Mouse (Mus musculus): ENCODE measurements around the gene Bend6. TPM values are rescaled to one million over a fixed set of nuclear protein-coding genes. Genes with fewer than 3 reads are reported as not detected.
"Not testable (repeated sequence)": the region's sequence is repeated elsewhere in the genome, so short reads cannot be mapped to it uniquely, and the experiment has no call there.

Gene Bend6
- total RNA-seq, 4 experiments from 2014 or later: 1.2 to 2.4 (median 1.4) TPM

DNA sequence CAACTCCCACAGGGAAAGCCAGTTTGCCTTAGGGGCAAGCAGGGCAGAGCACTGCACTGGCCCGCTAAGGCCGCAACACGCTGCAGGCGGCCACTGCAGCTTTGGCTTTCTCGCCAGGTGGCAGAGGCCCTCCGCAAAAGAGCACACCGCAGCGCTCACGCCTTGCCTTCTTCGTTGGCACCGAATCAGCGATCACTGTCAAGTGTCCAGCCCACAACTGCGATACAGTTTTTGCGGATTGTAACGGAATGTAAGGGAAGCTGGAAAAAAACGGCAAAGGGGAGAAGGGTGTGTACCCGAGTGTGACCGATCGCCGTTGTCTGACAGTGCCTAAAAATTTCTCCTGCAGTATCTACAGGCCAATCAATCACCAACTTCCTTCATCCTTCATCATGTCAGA lies 689 bp downstream of the Bend6 start:
- no peak for DNase-seq

DNA sequence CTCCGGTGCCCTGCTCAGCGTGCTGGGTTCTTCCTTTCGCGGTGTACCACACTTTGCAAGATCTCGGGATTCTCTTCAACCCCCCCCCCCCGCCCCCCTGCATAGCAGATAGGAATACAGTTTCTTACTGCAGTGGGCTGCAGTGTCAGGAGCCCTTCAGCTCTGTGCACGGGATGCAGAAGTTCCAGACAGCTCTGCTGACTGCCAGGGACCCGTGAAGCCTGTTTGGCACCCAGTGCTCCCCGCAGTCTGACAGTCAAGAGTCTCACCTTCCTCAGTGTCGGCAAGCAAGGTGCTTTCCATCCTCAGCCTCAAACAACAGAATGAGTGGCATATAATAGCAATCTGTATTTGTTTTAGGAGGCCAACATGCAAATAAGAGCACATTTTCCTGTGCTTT lies 1.4 kb downstream of the Bend6 start:
- no peak for DNase-seq

DNA sequence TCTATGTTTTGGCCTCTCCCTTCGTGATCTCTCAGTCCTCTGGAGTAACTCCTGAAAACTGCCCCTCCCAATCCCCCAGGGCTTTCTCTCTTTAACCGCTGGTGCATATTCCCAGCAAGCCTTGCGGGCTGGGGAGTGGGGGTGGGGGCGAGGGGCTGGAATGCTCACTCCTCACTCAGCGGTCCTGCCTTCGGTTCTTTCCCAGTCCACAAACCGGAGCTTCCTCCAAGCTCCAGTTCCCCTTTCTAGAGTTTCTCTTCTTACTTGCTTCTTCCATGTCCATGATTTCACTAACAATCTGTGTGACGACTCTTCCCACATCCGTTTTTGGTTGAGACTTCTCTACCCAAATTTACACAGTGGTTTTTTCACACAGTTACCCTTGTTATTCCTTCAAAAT lies 4.0 kb downstream of the Bend6 start:
- DNase-seq: no peak

DNA sequence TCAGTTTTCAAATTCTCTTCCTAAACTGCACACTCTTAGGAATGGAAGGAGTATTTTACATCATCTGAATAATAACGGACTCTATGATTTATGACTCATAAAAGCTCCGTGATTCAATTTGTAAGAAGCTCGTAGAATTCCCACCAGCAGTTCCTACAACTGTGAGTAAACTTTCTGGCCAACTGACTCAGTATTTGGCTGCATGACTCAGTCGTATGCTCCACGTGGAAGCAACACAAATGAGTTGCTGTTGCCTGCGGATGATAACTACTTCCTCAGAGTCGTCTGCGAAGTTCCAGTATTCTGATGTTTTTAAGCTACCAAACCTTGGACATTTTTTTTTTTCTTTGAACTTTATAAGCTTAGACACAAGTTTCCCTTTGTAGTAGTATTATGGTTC lies 7.4 kb downstream of the Bend6 start:
- DNase-seq: no peak

DNA sequence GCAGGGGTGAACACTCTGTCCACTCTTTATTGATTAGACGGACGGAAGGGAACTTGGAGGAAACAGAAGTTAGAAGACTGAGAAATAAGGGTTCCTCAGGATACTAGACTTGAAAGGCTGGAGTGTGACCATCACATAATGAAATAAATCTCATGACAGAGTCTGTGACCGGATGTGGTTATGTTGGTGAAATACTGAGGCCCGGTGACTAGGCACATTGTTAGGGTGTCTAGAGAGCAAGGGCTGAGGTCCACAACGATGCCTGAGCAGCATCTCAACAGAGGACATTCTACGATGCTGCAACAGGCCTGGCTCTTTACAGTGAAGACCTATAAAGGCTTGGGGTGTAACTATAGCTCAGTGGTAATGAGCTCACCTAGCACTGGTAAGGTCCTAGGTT lies 9.2 kb downstream of the Bend6 start:
- DNase-seq: no peak

DNA sequence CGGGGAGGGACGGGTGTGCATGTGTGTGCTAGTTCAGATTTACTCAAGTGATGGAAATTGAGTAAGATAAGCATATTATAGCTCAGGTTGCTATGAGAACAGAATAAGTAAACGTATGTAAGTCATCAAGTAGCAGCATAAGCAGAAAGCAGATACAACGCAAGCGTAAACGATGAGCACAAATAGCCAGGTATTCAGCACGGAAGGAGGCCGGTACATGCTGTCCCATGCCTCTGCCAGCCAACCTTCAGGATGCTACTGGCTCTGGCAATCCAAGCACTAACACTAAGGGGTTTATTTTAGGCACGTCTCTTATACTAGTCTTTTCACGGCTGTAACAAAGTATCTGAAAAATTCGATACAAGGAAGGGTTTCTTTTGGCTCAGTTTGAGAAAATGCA lies 10.2 kb downstream of the Bend6 start:
- DNase-seq: no peak

DNA sequence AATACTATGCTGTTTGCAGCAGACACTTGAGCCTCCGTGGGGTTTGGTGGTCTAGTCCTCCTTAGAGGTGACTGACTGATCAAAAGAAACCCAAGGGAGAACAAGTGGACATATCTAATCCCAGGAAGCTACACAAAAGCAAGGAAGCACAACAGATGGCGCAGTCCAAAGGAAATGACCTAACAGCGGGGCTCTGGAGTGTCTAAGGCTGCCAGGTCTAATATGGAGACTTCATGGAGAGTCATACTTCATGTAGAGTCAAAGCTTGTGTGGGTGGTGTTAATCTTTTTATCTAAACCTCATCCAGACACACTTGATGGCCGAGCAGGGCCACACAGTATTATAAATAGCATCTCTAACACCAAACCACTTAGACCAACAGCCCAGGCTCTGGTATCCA lies 10.9 kb downstream of the Bend6 start:
- DNase-seq: no peak

DNA sequence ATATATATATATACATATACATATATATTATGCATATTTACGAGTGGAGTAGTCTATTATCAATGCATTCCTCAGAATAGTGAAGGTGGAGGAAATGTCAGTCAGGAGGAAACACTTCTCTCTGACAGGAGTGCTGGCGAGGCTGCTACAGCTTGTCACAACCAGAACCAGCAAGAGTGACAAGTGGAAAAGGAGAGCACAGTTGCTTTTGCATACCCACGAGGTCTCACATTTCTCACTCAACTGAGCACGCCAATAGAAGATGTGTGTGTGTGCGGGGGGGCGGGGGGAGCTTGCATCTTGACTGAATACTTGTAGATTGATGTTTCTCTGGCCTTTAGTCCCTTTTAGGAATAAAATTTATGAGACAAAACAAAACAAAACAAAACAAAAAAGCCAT lies 11.5 kb downstream of the Bend6 start:
- no peak for DNase-seq

DNA sequence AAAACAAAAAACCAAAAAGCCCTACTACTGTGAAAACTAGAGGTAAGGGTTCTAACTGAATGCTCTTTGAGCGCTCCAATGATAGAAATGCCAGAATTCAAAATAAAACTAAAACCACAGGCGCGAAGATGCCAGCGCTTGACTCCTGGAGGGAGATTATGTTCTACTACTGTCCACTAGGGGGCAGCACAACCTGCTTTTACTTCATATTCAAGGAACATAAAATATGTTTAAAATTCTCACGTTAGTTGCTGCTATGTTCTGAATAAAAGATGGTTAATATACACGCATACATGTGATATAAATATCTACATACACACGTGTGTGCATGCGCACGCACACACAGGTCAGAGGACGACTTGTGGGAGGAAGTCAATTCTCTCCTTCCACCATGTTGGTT lies 14.8 kb downstream of the Bend6 start:
- no peak for DNase-seq

DNA sequence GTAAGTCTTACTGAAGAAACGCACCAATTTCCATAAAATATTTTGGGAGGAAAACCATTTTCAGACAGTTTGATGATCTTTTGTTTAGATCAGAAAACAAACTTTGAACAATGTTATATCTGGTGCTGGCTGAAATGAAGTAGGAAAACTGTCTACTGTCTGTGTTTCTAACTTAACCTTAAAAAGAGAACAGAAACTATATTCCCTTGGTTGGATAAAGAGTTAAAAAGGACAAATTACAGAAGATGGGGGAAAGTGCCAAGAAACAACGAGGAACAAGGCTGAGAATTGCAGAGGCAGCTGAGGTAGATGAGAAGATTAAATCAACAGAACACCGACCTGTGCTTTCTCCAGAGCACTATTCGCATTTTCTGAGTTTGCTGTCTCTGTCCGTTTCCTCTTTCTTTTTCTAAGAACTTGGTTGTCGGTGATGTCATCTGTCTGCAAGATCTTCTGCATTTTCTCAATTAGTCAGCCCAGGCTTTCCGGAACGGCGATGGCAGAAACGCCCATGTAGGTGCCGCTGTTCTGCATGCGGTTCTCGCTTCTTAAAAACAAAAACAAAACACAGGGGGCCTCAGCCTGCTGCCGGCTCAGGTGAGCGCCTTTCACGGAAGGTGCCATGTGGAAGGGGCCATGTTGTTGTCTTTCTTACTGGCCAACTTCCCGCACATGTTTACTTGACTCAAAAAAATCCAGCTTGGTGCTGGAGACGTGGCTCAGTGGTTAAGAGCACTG lies 24.3 kb downstream of the Bend6 start:
- DNase-seq: peak; percentile 24

DNA sequence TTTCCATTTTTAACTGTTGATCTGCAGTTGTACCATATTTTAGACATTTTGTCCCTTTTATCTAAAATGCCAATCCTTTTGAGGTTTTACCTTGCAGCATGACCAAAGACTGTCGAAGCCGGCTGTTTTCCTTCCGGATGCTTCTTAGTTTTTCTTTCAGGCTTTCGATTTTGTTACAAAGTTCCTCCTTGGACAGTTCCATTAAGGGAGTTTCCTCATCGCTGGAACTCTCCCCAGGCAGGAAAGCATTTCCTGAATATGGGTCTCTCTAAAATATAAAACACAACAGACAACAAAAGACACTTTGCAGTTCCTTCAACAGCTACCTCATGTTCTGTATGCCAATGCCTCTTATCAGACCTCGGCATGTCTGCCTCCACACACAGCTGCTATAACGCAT lies 29.4 kb downstream of the Bend6 start:
- no peak for DNase-seq

DNA sequence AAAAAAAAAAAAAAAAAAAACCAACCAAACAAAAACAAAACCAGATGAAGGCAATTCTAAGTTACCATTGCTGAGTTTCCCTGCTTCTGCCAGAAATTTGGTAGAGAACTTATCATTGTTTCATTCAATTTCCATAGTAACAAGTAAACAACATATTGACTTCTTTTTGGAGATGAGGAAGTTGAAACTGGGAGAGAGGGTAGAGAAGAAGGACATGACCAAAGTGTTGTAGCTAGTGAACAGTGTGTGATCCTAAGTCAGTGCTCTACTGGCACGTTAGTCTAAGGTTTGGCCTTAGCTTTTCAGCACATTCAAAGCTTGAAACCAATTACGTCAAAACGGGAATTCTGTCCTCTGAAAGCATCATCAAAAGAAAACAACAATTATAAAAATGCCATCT lies 31.2 kb downstream of the Bend6 start:
- no peak for DNase-seq

DNA sequence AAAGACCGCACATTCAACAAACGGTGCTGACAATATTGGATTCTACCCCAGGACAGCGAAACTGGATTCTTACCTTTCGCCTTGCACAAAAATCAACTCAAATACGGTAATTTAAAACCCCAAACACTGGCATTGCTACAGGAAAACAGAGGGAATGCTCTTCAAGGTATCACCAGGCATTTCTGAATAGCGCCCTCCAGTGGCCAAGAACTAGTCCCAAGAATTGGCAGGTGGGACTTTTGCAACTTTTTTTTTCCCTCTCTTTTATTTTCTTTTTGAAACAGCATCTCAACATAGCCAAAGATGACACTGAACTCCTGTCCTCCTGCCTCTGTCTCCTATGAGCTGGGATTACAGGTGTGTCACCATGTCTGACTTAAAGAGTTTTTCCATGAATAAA lies 31.9 kb downstream of the Bend6 start:
- DNase-seq: no peak

DNA sequence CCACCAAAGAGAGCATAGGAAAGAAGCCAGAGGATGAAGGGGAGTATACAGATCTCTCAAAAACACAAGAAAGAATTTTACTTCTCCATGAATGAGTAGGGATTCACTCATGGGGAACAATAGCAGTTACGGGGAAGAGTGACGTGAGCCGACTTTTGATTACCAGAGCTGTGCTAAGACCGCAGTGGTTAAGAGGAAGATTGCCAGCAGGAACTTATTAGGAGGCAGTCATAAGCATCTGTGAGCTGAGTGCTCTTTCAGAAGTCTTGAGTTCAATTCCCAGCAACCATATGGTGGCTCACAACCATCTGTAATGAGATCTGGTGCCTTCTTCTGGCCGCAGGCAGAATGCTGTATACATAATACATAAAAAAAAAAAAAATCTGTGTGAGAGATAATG lies 34.1 kb downstream of the Bend6 start:
- DNase-seq: no peak

DNA sequence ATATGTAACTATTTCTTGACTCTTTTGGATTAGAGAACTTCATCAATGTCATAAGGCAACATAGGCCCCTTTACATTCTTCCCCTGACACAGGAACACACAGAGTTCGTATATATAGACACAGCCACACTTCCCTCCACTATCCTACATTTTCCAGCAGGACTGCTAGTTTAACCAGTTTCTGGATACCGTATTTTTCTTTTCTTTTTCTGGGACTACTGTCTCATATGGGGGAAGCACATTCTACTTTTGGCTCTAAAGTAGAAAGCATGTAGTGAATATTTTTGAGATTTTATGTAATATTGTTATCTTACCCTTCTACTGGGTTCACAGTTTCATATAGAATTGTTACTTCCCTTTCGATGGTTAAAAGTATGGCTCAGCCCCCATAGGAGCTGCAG lies 38.2 kb downstream of the Bend6 start:
- no peak for DNase-seq

DNA sequence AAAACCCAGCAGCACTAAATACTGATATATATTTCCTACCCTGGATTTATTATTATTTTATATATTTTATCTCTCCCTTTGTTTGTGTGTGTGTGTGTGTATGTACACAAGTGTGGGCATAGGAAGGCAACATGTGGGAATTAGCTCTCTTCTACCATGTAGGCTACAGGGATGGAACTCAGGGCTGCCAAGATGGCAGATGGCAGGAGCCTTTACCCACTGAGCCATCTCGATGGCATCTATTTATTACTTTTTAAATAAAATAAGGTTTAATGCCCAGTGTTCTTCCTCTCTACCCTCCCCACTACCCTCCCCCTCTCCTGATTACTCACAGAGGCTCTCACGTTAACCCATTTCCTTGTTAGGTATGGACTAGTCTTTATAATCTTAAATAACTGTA lies 38.6 kb downstream of the Bend6 start:
- DNase-seq: no peak

DNA sequence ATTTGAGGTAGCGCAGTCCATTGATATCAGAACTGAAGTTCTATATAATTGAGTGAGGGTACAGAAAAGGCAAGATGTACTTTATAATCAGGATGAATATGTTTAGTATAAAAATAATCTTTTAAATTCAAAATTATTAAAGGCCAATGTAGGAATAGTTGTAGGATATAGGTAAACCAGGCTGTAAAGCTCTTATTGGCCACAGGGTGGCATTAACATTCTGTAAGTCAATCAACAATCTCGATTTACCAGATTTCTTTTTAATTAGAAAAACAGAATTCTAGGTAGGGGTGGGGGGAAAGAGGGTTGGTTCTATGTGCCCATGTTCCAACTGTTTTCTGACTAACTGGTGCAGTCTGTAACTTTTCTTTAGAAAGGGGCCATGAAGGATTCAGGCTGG lies 60.8 kb downstream of the Bend6 start:
- no peak for DNase-seq

DNA sequence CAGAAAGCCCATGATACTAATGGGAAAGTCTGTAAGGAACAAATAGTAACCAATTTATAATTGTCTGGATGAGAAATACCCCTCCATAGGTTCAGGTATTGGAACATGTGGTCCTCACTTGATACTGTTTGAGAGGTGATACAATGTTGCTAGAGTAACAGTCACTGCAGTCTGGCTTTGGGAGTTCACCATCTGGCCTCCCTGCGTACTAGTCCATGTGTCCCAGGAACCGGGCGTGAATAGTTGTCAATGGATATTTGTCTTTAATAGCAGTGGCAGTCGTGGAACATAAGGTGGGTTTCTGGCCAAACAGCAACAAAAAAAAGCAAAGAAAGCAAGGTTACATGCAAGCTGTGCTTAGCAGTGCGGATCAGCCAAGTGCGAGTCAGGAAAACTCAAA lies 63.8 kb downstream of the Bend6 start:
- no peak for DNase-seq

DNA sequence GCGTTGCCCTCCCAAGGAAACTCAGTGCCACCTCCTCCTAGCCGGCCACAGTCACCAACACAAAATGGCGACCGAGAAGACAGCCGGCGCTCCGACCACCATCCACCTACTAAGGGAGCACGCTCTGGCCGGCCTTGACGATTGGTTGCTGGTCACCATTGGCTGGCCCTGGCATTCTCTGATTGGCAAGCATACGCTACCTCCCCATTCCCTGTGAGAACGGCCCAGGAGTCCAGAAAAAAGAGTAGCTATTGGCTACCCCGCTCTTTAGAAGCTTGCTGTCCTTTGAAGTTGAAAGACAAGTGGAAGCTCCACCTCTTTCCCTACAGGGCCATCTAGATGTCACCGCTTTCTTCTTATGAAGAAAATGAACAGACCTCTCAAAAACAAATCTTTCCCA lies 68.7 kb downstream of the Bend6 start:
- not testable (repeated sequence) for DNase-seq

DNA sequence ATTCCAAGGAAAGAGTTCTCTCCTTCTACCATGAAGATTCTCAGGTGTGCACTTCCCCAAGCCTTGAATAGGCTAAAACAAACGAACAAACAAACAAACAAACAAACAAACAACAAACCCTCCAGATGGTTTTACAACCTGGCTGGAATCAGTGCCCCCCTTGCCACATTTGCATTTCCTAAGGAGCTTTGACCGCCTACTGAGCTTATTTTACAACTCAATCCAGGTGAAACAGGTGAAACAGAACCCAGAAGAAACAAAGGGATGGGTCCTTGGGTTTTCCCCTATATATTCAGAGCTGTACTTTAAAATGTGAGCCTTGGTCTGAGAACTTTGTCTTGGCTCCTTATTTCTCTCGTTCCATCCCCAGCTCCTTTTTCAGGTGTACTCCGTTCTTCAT lies 77.0 kb downstream of the Bend6 start:
- no peak for DNase-seq

DNA sequence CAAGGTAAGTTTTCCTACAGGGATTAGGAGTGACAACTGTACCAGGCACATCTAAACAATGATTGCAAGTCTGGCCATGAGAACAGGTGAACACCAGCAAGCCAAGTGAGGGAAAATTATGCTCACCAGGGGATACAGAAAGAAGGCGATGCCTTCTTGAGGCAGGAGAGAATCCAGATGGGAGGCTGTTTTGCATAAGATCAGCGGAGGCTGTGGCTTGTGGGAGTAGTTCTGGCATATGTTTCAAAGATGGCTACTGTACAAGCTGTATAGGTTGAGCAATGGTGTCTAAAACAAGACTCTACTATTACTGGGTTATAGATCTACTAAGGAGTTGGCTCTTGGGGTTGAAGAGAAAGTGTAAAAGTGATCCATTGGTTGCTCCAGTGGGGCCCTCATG lies 89.7 kb downstream of the Bend6 start:
- DNase-seq: no peak

DNA sequence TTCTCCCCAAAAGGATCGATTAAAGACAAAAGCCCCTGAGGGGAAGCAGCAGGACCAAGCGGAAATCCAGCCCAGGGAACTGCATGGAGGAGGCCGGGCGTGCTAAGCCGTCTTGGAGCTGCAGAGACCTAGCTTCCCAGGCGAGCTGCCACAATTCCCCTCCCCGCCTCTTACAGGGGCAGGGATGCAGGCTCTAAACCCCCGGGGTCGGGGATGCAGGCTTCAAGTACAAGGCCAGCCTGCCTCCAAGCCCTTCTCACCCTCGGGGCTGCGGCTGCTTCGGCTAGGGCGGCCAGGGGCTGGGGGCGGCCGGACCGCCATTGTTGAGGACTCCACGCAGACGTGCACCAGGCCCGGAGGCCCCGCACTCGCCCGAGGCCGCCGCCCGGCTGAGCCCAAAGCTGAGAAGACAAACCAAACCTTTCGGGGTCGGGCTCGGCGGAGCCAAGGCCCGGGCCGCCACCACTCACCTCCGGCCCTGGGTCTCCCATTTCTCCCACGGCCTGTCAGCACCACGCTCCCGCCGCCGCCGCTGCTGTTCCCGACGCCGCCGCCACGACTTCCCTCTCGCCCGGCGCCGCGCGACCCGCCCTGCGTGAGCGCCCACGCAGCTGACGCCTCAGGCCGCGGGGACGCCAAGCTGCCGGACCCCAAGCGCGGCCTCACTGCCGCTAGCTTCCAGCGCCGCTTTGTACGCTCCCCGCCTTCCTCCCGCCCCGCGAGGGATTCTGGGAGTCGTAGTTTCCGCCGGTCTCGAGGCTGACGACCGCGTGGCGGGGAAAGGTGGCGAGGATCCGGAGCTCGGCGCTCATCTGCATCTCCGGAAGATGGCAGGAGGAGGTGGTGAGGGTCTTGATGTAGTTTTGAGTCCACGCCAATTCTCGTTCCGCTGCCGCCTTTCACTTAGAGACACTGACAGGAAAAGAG lies 93.5 kb downstream of the Bend6 start, which contains the start of gene Zfp451:
Zfp451 (minus strand) TSS at position 728 of the 927 bp plus-strand sequence.
- DNase-seq: peak; percentile 86

DNA sequence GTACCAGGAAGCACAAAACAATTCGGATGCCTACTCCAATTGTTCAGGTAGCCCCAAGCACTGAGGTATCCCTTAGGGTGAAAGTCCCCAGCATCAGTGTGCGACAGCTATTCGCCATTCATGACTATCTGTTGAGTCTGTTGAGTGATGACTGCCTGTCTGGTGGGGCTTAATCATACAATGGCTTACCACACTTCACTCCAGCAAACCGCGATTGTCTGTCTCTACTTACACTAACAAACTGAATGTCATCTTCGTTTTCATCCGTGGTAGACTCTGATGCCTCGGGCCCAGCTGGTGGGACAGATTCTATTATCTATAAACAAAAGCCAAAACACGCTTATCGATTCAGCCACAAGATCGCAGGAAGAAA lies 94.1 kb downstream of the Bend6 start:
- DNase-seq: no peak

DNA sequence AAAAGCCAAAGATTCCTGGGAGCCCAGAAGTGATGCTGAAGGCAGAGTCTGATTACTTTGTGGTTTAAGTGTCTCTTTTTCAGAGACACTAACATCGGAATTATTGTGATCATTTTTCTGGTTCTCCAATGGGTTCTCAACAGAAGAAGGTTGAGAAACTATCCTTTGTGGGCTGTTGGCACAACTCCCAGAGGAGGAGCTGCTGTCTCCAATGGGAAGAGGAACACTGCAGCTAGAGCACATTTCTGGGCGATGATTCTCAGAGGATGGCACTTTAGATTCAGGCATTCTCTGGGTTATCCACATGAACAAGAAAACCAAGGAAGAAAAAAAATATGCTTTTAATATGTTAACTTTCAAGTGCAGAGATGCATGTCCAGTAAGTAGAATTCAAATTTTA lies 104.3 kb downstream of the Bend6 start:
- DNase-seq: no peak
